Mouse (Mus musculus): ENCODE measurements around the gene Zfp366. TPM values are rescaled to one million over a fixed set of nuclear protein-coding genes. Genes with fewer than 3 reads are reported as not detected.

Zfp366 gene
- polyA plus RNA-seq, 1 experiment from 2014 or later = 0.96 TPM

GRCm38 (mm10) chr13:99183257-99183895 is 1.2 kb upstream of the Zfp366 start:
- Histone ChIP-seq H3K27me3 (ENCODE audit: insufficient read depth, low read length) (no peaks in the 10 kb centered on the region), H3K27ac (ENCODE audit: low read length) (no peak overlapping the region), H3K4me1 (ENCODE audit: insufficient read depth, low read length) (peaks cover 13% of the 10 kb centered on the region), H3K4me2 (replicated peaks; ENCODE audit: low read depth, low read length) (no peak overlapping the region), H3K9me3 (ENCODE audit: low read length) (no peaks in the 10 kb centered on the region), H3K36me3 (ENCODE audit: insufficient read depth, low read length) (no peaks in the 10 kb centered on the region), H3K4me3 (ENCODE audit: low read length) (no peak overlapping the region), H3K9ac (replicated peaks; ENCODE audit: low read length) (no peak overlapping the region)
- ATAC-seq (ENCODE audit: low FRiP score, low TSS enrichment) = no peak
- 75% methylated on average over 3 of the region's 3 CpGs for WGBS

GRCm38 (mm10) chr13:99185573-99185972 is 950 bp downstream of the Zfp366 start:
- Histone ChIP-seq H3K4me2 (replicated peaks; ENCODE audit: low read depth, low read length) (peak overlapping the region; percentile 31), H3K4me1 (ENCODE audit: insufficient read depth, low read length) (peaks cover 17% of the 10 kb centered on the region), H3K9ac (replicated peaks; ENCODE audit: low read length) (peak overlapping the region; percentile 41), H3K27ac (ENCODE audit: low read length) (no peak overlapping the region), H3K36me3 (ENCODE audit: insufficient read depth, low read length) (no peaks in the 10 kb centered on the region), H3K27me3 (ENCODE audit: insufficient read depth, low read length) (no peaks in the 10 kb centered on the region), H3K9me3 (ENCODE audit: low read length) (no peaks in the 10 kb centered on the region), H3K4me3 (ENCODE audit: low read length) (peak overlapping the region; percentile 29)
- ATAC-seq (ENCODE audit: low FRiP score, low TSS enrichment) = no peak
- WGBS = 66% methylated on average over 10 of the region's 10 CpGs

- no peaks in the 10 kb centered on the region for H3K9me3 ChIP-seq (ENCODE audit: low read length)
- H3K4me3 ChIP-seq (ENCODE audit: low read length) = peak overlapping the region; percentile 29
- H3K36me3 ChIP-seq (ENCODE audit: insufficient read depth, low read length) = no peaks in the 10 kb centered on the region
- WGBS = 82% methylated on average over 10 of the region's 10 CpGs
- no peak overlapping the region for H3K27ac ChIP-seq (ENCODE audit: low read length)
- peak overlapping the region; percentile 31 for H3K4me2 ChIP-seq (replicated peaks; ENCODE audit: low read depth, low read length)
- H3K9ac ChIP-seq (replicated peaks; ENCODE audit: low read length) = no peak overlapping the region
- H3K27me3 ChIP-seq (ENCODE audit: insufficient read depth, low read length) = no peaks in the 10 kb centered on the region
- ATAC-seq (ENCODE audit: low FRiP score, low TSS enrichment) = no peak
- H3K4me1 ChIP-seq (ENCODE audit: insufficient read depth, low read length) = peaks cover 22% of the 10 kb centered on the region
Observed at GRCm38 (mm10) chr13:99186138-99186853, 1.7 kb downstream of the Zfp366 start.

- Histone ChIP-seq H3K9me3 (ENCODE audit: low read length) (no peaks in the 10 kb centered on the region), H3K4me3 (ENCODE audit: low read length) (no peak overlapping the region), H3K9ac (replicated peaks; ENCODE audit: low read length) (no peak overlapping the region), H3K4me1 (ENCODE audit: insufficient read depth, low read length) (peaks cover 25% of the 10 kb centered on the region), H3K27me3 (ENCODE audit: insufficient read depth, low read length) (no peaks in the 10 kb centered on the region), H3K27ac (ENCODE audit: low read length) (no peak overlapping the region), H3K4me2 (replicated peaks; ENCODE audit: low read depth, low read length) (peak overlapping the region; percentile 31), H3K36me3 (ENCODE audit: insufficient read depth, low read length) (no peaks in the 10 kb centered on the region)
- ATAC-seq (ENCODE audit: low FRiP score, low TSS enrichment) = no peak
- 68% methylated on average over 7 of the region's 7 CpGs for WGBS
Observed at GRCm38 (mm10) chr13:99186859-99187258, 2.2 kb downstream of the Zfp366 start.

GRCm38 (mm10) chr13:99187456-99187855 is 2.8 kb downstream of the Zfp366 start:
- Histone ChIP-seq H3K9me3 (ENCODE audit: low read length) (no peaks in the 10 kb centered on the region), H3K4me3 (ENCODE audit: low read length) (no peak overlapping the region), H3K27ac (ENCODE audit: low read length) (no peak overlapping the region), H3K4me2 (replicated peaks; ENCODE audit: low read depth, low read length) (no peak overlapping the region), H3K36me3 (ENCODE audit: insufficient read depth, low read length) (no peaks in the 10 kb centered on the region), H3K27me3 (ENCODE audit: insufficient read depth, low read length) (no peaks in the 10 kb centered on the region), H3K4me1 (ENCODE audit: insufficient read depth, low read length) (peaks cover 26% of the 10 kb centered on the region), H3K9ac (replicated peaks; ENCODE audit: low read length) (no peak overlapping the region)
- no peak for ATAC-seq (ENCODE audit: low FRiP score, low TSS enrichment)
- 81% methylated on average over 11 of the region's 11 CpGs for WGBS

- H3K36me3 ChIP-seq (ENCODE audit: insufficient read depth, low read length) = no peaks in the 10 kb centered on the region
- no peak overlapping the region for H3K9ac ChIP-seq (replicated peaks; ENCODE audit: low read length)
- peaks cover 26% of the 10 kb centered on the region for H3K4me1 ChIP-seq (ENCODE audit: insufficient read depth, low read length)
- WGBS = 62% methylated on average over 8 of the region's 8 CpGs
- 0 out of 2 replicates have a peak overlapping the region, but pooled peaks have one; percentile 4 for H3K27ac ChIP-seq (ENCODE audit: low read length)
- H3K27me3 ChIP-seq (ENCODE audit: insufficient read depth, low read length) = no peaks in the 10 kb centered on the region
- no peak overlapping the region for H3K4me3 ChIP-seq (ENCODE audit: low read length)
- ATAC-seq (ENCODE audit: low FRiP score, low TSS enrichment) = no peak
- H3K9me3 ChIP-seq (ENCODE audit: low read length) = no peaks in the 10 kb centered on the region
- H3K4me2 ChIP-seq (replicated peaks; ENCODE audit: low read depth, low read length) = no peak overlapping the region
Observed at GRCm38 (mm10) chr13:99188625-99189024, 4.0 kb downstream of the Zfp366 start.

GRCm38 (mm10) chr13:99189671-99190070 is 5.0 kb downstream of the Zfp366 start:
- peak overlapping the region; percentile 10; the same call in 1 of the 2 replicates for H3K4me2 ChIP-seq (replicated peaks; ENCODE audit: low read depth, low read length)
- no peaks in the 10 kb centered on the region for H3K36me3 ChIP-seq (ENCODE audit: insufficient read depth, low read length)
- no peaks in the 10 kb centered on the region for H3K9me3 ChIP-seq (ENCODE audit: low read length)
- H3K27ac ChIP-seq (ENCODE audit: low read length) = peak overlapping the region; percentile 57; the same call in 1 of the 2 replicates
- no peak overlapping the region for H3K4me3 ChIP-seq (ENCODE audit: low read length)
- peaks cover 20% of the 10 kb centered on the region for H3K4me1 ChIP-seq (ENCODE audit: insufficient read depth, low read length)
- H3K27me3 ChIP-seq (ENCODE audit: insufficient read depth, low read length) = no peaks in the 10 kb centered on the region
- 71% methylated on average over 3 of the region's 3 CpGs for WGBS
- no peak for ATAC-seq (ENCODE audit: low FRiP score, low TSS enrichment)
- no peak overlapping the region for H3K9ac ChIP-seq (replicated peaks; ENCODE audit: low read length)

GRCm38 (mm10) chr13:99190466-99190865 is 5.8 kb downstream of the Zfp366 start:
- Histone ChIP-seq H3K36me3 (ENCODE audit: insufficient read depth, low read length) (no peaks in the 10 kb centered on the region), H3K9ac (replicated peaks; ENCODE audit: low read length) (no peak overlapping the region), H3K4me1 (ENCODE audit: insufficient read depth, low read length) (peaks cover 17% of the 10 kb centered on the region), H3K9me3 (ENCODE audit: low read length) (no peaks in the 10 kb centered on the region), H3K27ac (ENCODE audit: low read length) (peak overlapping the region; percentile 57; the same call in 1 of the 2 replicates), H3K4me2 (replicated peaks; ENCODE audit: low read depth, low read length) (peak overlapping the region; percentile 10; the same call in 1 of the 2 replicates), H3K4me3 (ENCODE audit: low read length) (no peak overlapping the region), H3K27me3 (ENCODE audit: insufficient read depth, low read length) (no peaks in the 10 kb centered on the region)
- peak; percentile 54; the same call in 1 of the 2 replicates for ATAC-seq (ENCODE audit: low FRiP score, low TSS enrichment)
- WGBS = 59% methylated on average over 11 of the region's 11 CpGs

GRCm38 (mm10) chr13:99191063-99191462 is 6.4 kb downstream of the Zfp366 start:
- Histone ChIP-seq H3K27me3 (ENCODE audit: insufficient read depth, low read length) (no peaks in the 10 kb centered on the region), H3K4me1 (ENCODE audit: insufficient read depth, low read length) (peaks cover 13% of the 10 kb centered on the region), H3K4me3 (ENCODE audit: low read length) (no peak overlapping the region), H3K27ac (ENCODE audit: low read length) (peak overlapping the region; percentile 57; the same call in 1 of the 2 replicates), H3K9me3 (ENCODE audit: low read length) (no peaks in the 10 kb centered on the region), H3K9ac (replicated peaks; ENCODE audit: low read length) (no peak overlapping the region), H3K36me3 (ENCODE audit: insufficient read depth, low read length) (no peaks in the 10 kb centered on the region), H3K4me2 (replicated peaks; ENCODE audit: low read depth, low read length) (no peak overlapping the region)
- no peak for ATAC-seq (ENCODE audit: low FRiP score, low TSS enrichment)
- 82% methylated on average over 13 of the region's 13 CpGs for WGBS

- Histone ChIP-seq H3K9me3 (ENCODE audit: low read length) (no peaks in the 10 kb centered on the region), H3K9ac (replicated peaks; ENCODE audit: low read length) (no peak overlapping the region), H3K27ac (ENCODE audit: low read length) (no peak overlapping the region), H3K4me1 (ENCODE audit: insufficient read depth, low read length) (peaks cover 9% of the 10 kb centered on the region; the same call in 1 of the 2 replicates), H3K4me3 (ENCODE audit: low read length) (no peak overlapping the region), H3K4me2 (replicated peaks; ENCODE audit: low read depth, low read length) (no peak overlapping the region), H3K27me3 (ENCODE audit: insufficient read depth, low read length) (no peaks in the 10 kb centered on the region), H3K36me3 (ENCODE audit: insufficient read depth, low read length) (no peaks in the 10 kb centered on the region)
- 69% methylated on average over 12 of the region's 12 CpGs for WGBS
- ATAC-seq (ENCODE audit: low FRiP score, low TSS enrichment) = no peak
Observed at GRCm38 (mm10) chr13:99196314-99196713, 11.7 kb downstream of the Zfp366 start.
